Mouse (Mus musculus): ENCODE results near the gene Plekha7. TPM values are rescaled to one million over a fixed set of nuclear protein-coding genes. Genes with fewer than 3 reads are reported as not detected.

The Plekha7 gene
- polyA plus RNA-seq (2012; rRNA removed) = 3.8 and 3.9 TPM in 2 replicates

- H3K27ac ChIP-seq (ENCODE audit: insufficient read depth, low read length) = no peak within 1 kb of the TSS
- TF ChIP-seq CTCF (IDR thresholded peaks at IDR 0.05; ENCODE audit: extremely low read depth, insufficient read depth, insufficient read length, insufficient replicate concordance) (no peak), POLR2A (IDR thresholded peaks at IDR 0.05; ENCODE audit: low read depth, low read length) (no peak)
- H3K4me1 ChIP-seq (ENCODE audit: control insufficient read depth, insufficient read depth, insufficient read length) = peaks cover 10% of the 10 kb centered on the region
- no peaks in the 10 kb centered on the region for H3K36me3 ChIP-seq (ENCODE audit: control insufficient read depth, insufficient read depth, low read length)
- under 1% methylated on average over 61 of the region's 65 CpGs for WGBS
- DNase-seq (ENCODE audit: low read depth in 1 of 2, low spot score in 2 of 2) = peak in 1 of 2 experiments; percentile 26
- peaks cover 19% of the 10 kb centered on the region for H3K27me3 ChIP-seq (ENCODE audit: control insufficient read depth, insufficient read depth, low read length)
- peak within 1 kb of the TSS; percentile 88 for H3K4me3 ChIP-seq (ENCODE audit: extremely low read depth, insufficient read depth, insufficient read length)
Measured at GRCm38 (mm10) chr7:116307871-116308631, at the start of gene Plekha7. Gene Plekha7, minus strand, starts transcription at chr7:116308376.

GRCm38 (mm10) chr7:116336226-116336625, 28.1 kb upstream of the Plekha7 start:
- Histone ChIP-seq H3K4me3 (ENCODE audit: extremely low read depth, insufficient read depth, insufficient read length) (no peak overlapping the region), H3K36me3 (ENCODE audit: control insufficient read depth, insufficient read depth, low read length) (peaks cover 16% of the 10 kb centered on the region), H3K4me1 (ENCODE audit: control insufficient read depth, insufficient read depth, insufficient read length) (peaks cover 2% of the 10 kb centered on the region; the same call in 1 of the 2 replicates), H3K27ac (ENCODE audit: insufficient read depth, low read length) (no peak overlapping the region), H3K27me3 (ENCODE audit: control insufficient read depth, insufficient read depth, low read length) (no peaks in the 10 kb centered on the region)
- WGBS = 46% methylated on average over 1 of the region's 1 CpGs
- DNase-seq (ENCODE audit: low read depth in 1 of 2, low spot score in 2 of 2) = peak; percentile 50 to 60
- no peak for TF ChIP-seq POLR2A (IDR thresholded peaks at IDR 0.05; ENCODE audit: low read depth, low read length)
- TF ChIP-seq CTCF (IDR thresholded peaks at IDR 0.05; ENCODE audit: extremely low read depth, insufficient read depth, insufficient read length, insufficient replicate concordance) = peak; percentile 6; the same call in 1 of the 2 replicates

GRCm38 (mm10) chr7:116335133-116335532, 27.0 kb upstream of the Plekha7 start:
- Histone ChIP-seq H3K4me3 (ENCODE audit: extremely low read depth, insufficient read depth, insufficient read length) (no peak overlapping the region), H3K27me3 (ENCODE audit: control insufficient read depth, insufficient read depth, low read length) (no peaks in the 10 kb centered on the region), H3K36me3 (ENCODE audit: control insufficient read depth, insufficient read depth, low read length) (peaks cover 23% of the 10 kb centered on the region), H3K4me1 (ENCODE audit: control insufficient read depth, insufficient read depth, insufficient read length) (peaks cover 2% of the 10 kb centered on the region; the same call in 1 of the 2 replicates), H3K27ac (ENCODE audit: insufficient read depth, low read length) (no peak overlapping the region)
- 85% methylated on average over 6 of the region's 6 CpGs for WGBS
- TF ChIP-seq CTCF (IDR thresholded peaks at IDR 0.05; ENCODE audit: extremely low read depth, insufficient read depth, insufficient read length, insufficient replicate concordance) (no peak), POLR2A (IDR thresholded peaks at IDR 0.05; ENCODE audit: low read depth, low read length) (no peak)
- DNase-seq (ENCODE audit: low read depth in 1 of 2, low spot score in 2 of 2) = no peak

- WGBS = 16% methylated on average over 8 of the region's 8 CpGs
- DNase-seq (ENCODE audit: low read depth in 1 of 2, low spot score in 2 of 2) = no peak
- Histone ChIP-seq H3K27me3 (ENCODE audit: control insufficient read depth, insufficient read depth, low read length) (no peaks in the 10 kb centered on the region), H3K4me1 (ENCODE audit: control insufficient read depth, insufficient read depth, insufficient read length) (peaks cover 2% of the 10 kb centered on the region; the same call in 1 of the 2 replicates), H3K4me3 (ENCODE audit: extremely low read depth, insufficient read depth, insufficient read length) (peak overlapping the region; percentile 67), H3K36me3 (ENCODE audit: control insufficient read depth, insufficient read depth, low read length) (peaks cover 21% of the 10 kb centered on the region), H3K27ac (ENCODE audit: insufficient read depth, low read length) (peak overlapping the region; percentile 57)
- TF ChIP-seq CTCF (IDR thresholded peaks at IDR 0.05; ENCODE audit: extremely low read depth, insufficient read depth, insufficient read length, insufficient replicate concordance) = no peak
- TF ChIP-seq POLR2A (IDR thresholded peaks at IDR 0.05; ENCODE audit: low read depth, low read length) = no peak
Measured at GRCm38 (mm10) chr7:116334669-116335038, 26.5 kb upstream of the Plekha7 start.

GRCm38 (mm10) chr7:116333713-116334668, 25.8 kb upstream of the Plekha7 start, which contains the start of gene Rps13:
Gene Rps13, minus strand, starts transcription at chr7:116334195.
- Histone ChIP-seq H3K4me1 (ENCODE audit: control insufficient read depth, insufficient read depth, insufficient read length) (peaks cover 2% of the 10 kb centered on the region; the same call in 1 of the 2 replicates), H3K36me3 (ENCODE audit: control insufficient read depth, insufficient read depth, low read length) (peaks cover 21% of the 10 kb centered on the region), H3K27me3 (ENCODE audit: control insufficient read depth, insufficient read depth, low read length) (no peaks in the 10 kb centered on the region), H3K4me3 (ENCODE audit: extremely low read depth, insufficient read depth, insufficient read length) (peak within 1 kb of the TSS; percentile 91), H3K27ac (ENCODE audit: insufficient read depth, low read length) (peak within 1 kb of the TSS; percentile 86)
- TF ChIP-seq POLR2A (IDR thresholded peaks at IDR 0.05; ENCODE audit: low read depth, low read length) (peak; percentile 84), CTCF (IDR thresholded peaks at IDR 0.05; ENCODE audit: extremely low read depth, insufficient read depth, insufficient read length, insufficient replicate concordance) (no peak)
- under 1% methylated on average over 78 of the region's 78 CpGs for WGBS
- peak; percentile 89 to 96 for DNase-seq (ENCODE audit: low read depth in 1 of 2, low spot score in 2 of 2)

- DNase-seq (ENCODE audit: low read depth in 1 of 2, low spot score in 2 of 2) = no peak
- peaks cover 2% of the 10 kb centered on the region; the same call in 1 of the 2 replicates for H3K4me1 ChIP-seq (ENCODE audit: control insufficient read depth, insufficient read depth, insufficient read length)
- 88% methylated on average over 2 of the region's 2 CpGs for WGBS
- H3K4me3 ChIP-seq (ENCODE audit: extremely low read depth, insufficient read depth, insufficient read length) = no peak overlapping the region
- peaks cover 21% of the 10 kb centered on the region for H3K36me3 ChIP-seq (ENCODE audit: control insufficient read depth, insufficient read depth, low read length)
- no peaks in the 10 kb centered on the region for H3K27me3 ChIP-seq (ENCODE audit: control insufficient read depth, insufficient read depth, low read length)
- TF ChIP-seq POLR2A (IDR thresholded peaks at IDR 0.05; ENCODE audit: low read depth, low read length) = no peak
- TF ChIP-seq CTCF (IDR thresholded peaks at IDR 0.05; ENCODE audit: extremely low read depth, insufficient read depth, insufficient read length, insufficient replicate concordance) = no peak
- H3K27ac ChIP-seq (ENCODE audit: insufficient read depth, low read length) = no peak overlapping the region
Measured at GRCm38 (mm10) chr7:116331246-116331645, 23.1 kb upstream of the Plekha7 start.
